9 mouse cellular contexts compared by ENCODE assay signal in the genomic region with DNA sequence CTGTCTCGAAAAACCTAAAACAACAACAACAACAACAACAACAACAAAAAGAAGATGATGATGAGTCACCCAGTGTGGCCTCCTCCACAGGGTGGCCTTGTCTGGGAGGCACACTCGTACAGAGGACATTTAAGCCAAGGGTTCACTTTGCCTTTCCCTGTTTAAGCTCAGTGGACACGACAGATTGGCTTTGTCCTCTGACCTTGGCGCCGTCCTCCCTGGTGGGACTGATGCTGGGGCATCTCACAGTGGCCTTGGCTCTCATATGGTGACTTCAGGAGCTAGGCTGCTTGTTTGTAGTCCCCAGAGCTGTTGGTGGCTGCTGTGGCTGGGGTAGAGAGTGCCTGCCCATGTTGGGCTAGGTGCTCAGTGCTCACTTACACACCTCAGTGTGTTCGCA. TPM values are rescaled to one million over a fixed set of nuclear protein-coding genes. Genes with fewer than 3 reads are reported as not detected.
DNase-seq lines count a peak whose midpoint lies in the region; ATAC-seq and TF ChIP-seq lines count a peak whose summit lies in the region.
"Had no signal": no experiment of that assay in that cellular context is flagged by ENCODE, and none has a peak within 500 bp of the region (broad histone marks: within the 10 kb centered on the region; RNA-seq: fewer than 3 reads in every experiment).

No protein-coding gene starts in this region.

- H3K4me3 ChIP-seq in heart, embryonic 11.5 days (ENCODE audit: low read depth, low read length), result no peak overlapping the region
- H3K4me3 ChIP-seq in heart, adult 2 months, result no peak overlapping the region
- no peak overlapping the region for H3K4me3 ChIP-seq in midbrain, embryonic 16.5 days (ENCODE audit: low read depth, low read length)
- H3K4me3 ChIP-seq in midbrain, embryonic 11.5 days (ENCODE audit: low read depth, low read length), result no peak overlapping the region
- no peak overlapping the region for H3K4me3 ChIP-seq in hindbrain, embryonic 16.5 days (ENCODE audit: low read length)

- H3K4me2 ChIP-seq in heart, embryonic 11.5 days, result no peak overlapping the region
- H3K4me2 ChIP-seq in midbrain, embryonic 16.5 days (ENCODE audit: low read length), result no peak overlapping the region
- H3K4me2 ChIP-seq in midbrain, embryonic 11.5 days, result no peak overlapping the region
- no peak overlapping the region for H3K4me2 ChIP-seq in hindbrain, embryonic 16.5 days (ENCODE audit: low read length)

- intact Hi-C loops in heart, adult 2 months (cut with DNase I), result no loop called here

- H3K27me3 ChIP-seq in heart, embryonic 11.5 days (ENCODE audit: control insufficient read depth, insufficient read depth, low read length), result no peaks in the 10 kb centered on the region
- no peaks in the 10 kb centered on the region for H3K27me3 ChIP-seq in heart, adult 2 months (ENCODE audit: control insufficient read depth, insufficient read depth, low read length)
- no peaks in the 10 kb centered on the region for H3K27me3 ChIP-seq in midbrain, embryonic 16.5 days (ENCODE audit: control insufficient read depth, insufficient read depth, low read depth, low read length)
- H3K27me3 ChIP-seq in midbrain, embryonic 11.5 days (ENCODE audit: control insufficient read depth, insufficient read depth, low read length), result no peaks in the 10 kb centered on the region
- H3K27me3 ChIP-seq in hindbrain, embryonic 16.5 days (replicated peaks; ENCODE audit: control insufficient read depth, insufficient read depth, low read length), result no peaks in the 10 kb centered on the region

- WGBS in heart, embryonic 11.5 days (ENCODE audit: insufficient replicate concordance), result 69% methylated on average over 6 of the region's 6 CpGs
- WGBS in heart, adult 2 months, result 75% methylated on average over 6 of the region's 6 CpGs
- 85% methylated on average over 6 of the region's 6 CpGs for WGBS in midbrain, embryonic 16.5 days
- WGBS in midbrain, embryonic 11.5 days, result 85% methylated on average over 6 of the region's 6 CpGs
- 81% methylated on average over 6 of the region's 6 CpGs for WGBS in hindbrain, embryonic 16.5 days

- peak overlapping the region; percentile 29; the same call in 1 of the 2 replicates for H3K27ac ChIP-seq in heart, embryonic 11.5 days (ENCODE audit: low read depth, low read length)
- no peak overlapping the region for H3K27ac ChIP-seq in heart, adult 2 months
- peak overlapping the region; percentile 56 for H3K27ac ChIP-seq in midbrain, embryonic 16.5 days (ENCODE audit: low read length)
- no peak overlapping the region for H3K27ac ChIP-seq in midbrain, embryonic 11.5 days (ENCODE audit: low read depth, low read length)
- H3K27ac ChIP-seq in hindbrain, embryonic 16.5 days (ENCODE audit: low read depth, low read length), result peak overlapping the region; percentile 64

- H3K9me3 ChIP-seq in heart, embryonic 11.5 days (replicated peaks; ENCODE audit: control insufficient read depth, low read length), result no peaks in the 10 kb centered on the region
- H3K9me3 ChIP-seq in midbrain, embryonic 16.5 days (replicated peaks; ENCODE audit: control insufficient read depth, low read length, poor library complexity, severe bottlenecking), result no peaks in the 10 kb centered on the region
- H3K9me3 ChIP-seq in midbrain, embryonic 11.5 days (ENCODE audit: control insufficient read depth, low read length), result no peaks in the 10 kb centered on the region
- H3K9me3 ChIP-seq in hindbrain, embryonic 16.5 days (ENCODE audit: control insufficient read depth, low read length), result no peaks in the 10 kb centered on the region

- ATAC-seq in heart, embryonic 11.5 days (replicated peaks; ENCODE audit: insufficient number of reproducible peaks, low FRiP score, low TSS enrichment), result no peak
- no peak for ATAC-seq in midbrain, embryonic 16.5 days
- no peak for ATAC-seq in midbrain, embryonic 11.5 days (ENCODE audit: low FRiP score)
- no peak for ATAC-seq in hindbrain, embryonic 16.5 days

- no peak for DNase-seq in heart, adult 2 months
- DNase-seq in midbrain, embryonic 11.5 days (ENCODE audit: low spot score, missing footprints), result no peak
- DNase-seq in urinary bladder, postnatal 25 days (ENCODE audit: low spot score), result no peak
- DNase-seq in spleen, postnatal 4 days (ENCODE audit: low spot score in 2 of 2), result no peak
- no peak for DNase-seq in left cerebral cortex, adult 18-20 months (ENCODE audit: low spot score in 2 of 2)
- DNase-seq: kidney, postnatal 10 days had no signal

- TF ChIP-seq POLR2A in heart, adult 2 months (IDR thresholded peaks at IDR 0.05; ENCODE audit: insufficient read depth, low read depth, low read length), result no peak

- no peak for TF ChIP-seq EP300 in heart, adult 2 months (IDR thresholded peaks at IDR 0.05; ENCODE audit: insufficient read depth, low read depth, low read length)

- TF ChIP-seq CTCF in heart, adult 2 months (IDR thresholded peaks at IDR 0.05), result no peak

- H3K36me3 ChIP-seq in heart, embryonic 11.5 days (ENCODE audit: control insufficient read depth, insufficient read depth, low read length), result no peaks in the 10 kb centered on the region; the same call in none of the 2 replicates
- no peaks in the 10 kb centered on the region for H3K36me3 ChIP-seq in heart, adult 2 months (ENCODE audit: control insufficient read depth, insufficient read depth, low read length)
- no peaks in the 10 kb centered on the region for H3K36me3 ChIP-seq in midbrain, embryonic 16.5 days (ENCODE audit: control insufficient read depth, insufficient read depth, low read length)
- H3K36me3 ChIP-seq in midbrain, embryonic 11.5 days (ENCODE audit: control insufficient read depth, insufficient read depth, low read length), result no peaks in the 10 kb centered on the region
- no peaks in the 10 kb centered on the region for H3K36me3 ChIP-seq in hindbrain, embryonic 16.5 days (ENCODE audit: control insufficient read depth, insufficient read depth, low read length)

- no peak overlapping the region for H3K9ac ChIP-seq in heart, embryonic 11.5 days (ENCODE audit: low read depth, low read length)
- no peak overlapping the region for H3K9ac ChIP-seq in heart, adult 2 months (ENCODE audit: low read depth, low read length)
- no peak overlapping the region for H3K9ac ChIP-seq in midbrain, embryonic 16.5 days (ENCODE audit: low read depth, low read length)
- H3K9ac ChIP-seq in midbrain, embryonic 11.5 days (ENCODE audit: low read length), result no peak overlapping the region
- no peak overlapping the region for H3K9ac ChIP-seq in hindbrain, embryonic 16.5 days (ENCODE audit: low read depth, low read length)

- H3K79me2 ChIP-seq in heart, adult 2 months (replicated peaks; ENCODE audit: control insufficient read depth, insufficient read depth, low read length), result peaks cover 2% of the 10 kb centered on the region

- peaks cover 31% of the 10 kb centered on the region for H3K4me1 ChIP-seq in heart, embryonic 11.5 days (ENCODE audit: control insufficient read depth, insufficient read depth, low read length)
- peaks cover 20% of the 10 kb centered on the region for H3K4me1 ChIP-seq in heart, adult 2 months (ENCODE audit: control insufficient read depth, insufficient read depth, low read length)
- 0 out of 2 replicates have a peak, but pooled peaks cover 6% of the 10 kb centered on the region for H3K4me1 ChIP-seq in midbrain, embryonic 16.5 days (ENCODE audit: control insufficient read depth, insufficient read depth, low read length)
- H3K4me1 ChIP-seq in midbrain, embryonic 11.5 days (ENCODE audit: control insufficient read depth, insufficient read depth, low read length), result no peaks in the 10 kb centered on the region
- peaks cover 10% of the 10 kb centered on the region for H3K4me1 ChIP-seq in hindbrain, embryonic 16.5 days (ENCODE audit: control insufficient read depth, insufficient read depth, low read depth, low read length)

RNA-seq across cellular contexts. Expression of gene Ppard, which starts 11.7 kb away (rescaled TPM):
- polyA plus RNA-seq in heart, embryonic 11.5 days (2014; fragmentation: Nextera tagmentation; extraction: Ambion mirVana), result 1.8 and 2.0 TPM in 2 replicates
- total RNA-seq in heart, adult 2 months (2021), result 10 to 100 TPM; 31.5 to 35.9 TPM
- 31.2 and 33.0 TPM in 2 replicates for polyA plus RNA-seq in heart, adult 2 months (2012; rRNA removed)
- polyA plus RNA-seq in midbrain, embryonic 16.5 days (2015; fragmentation: Nextera tagmentation; extraction: Ambion mirVana), result 1.2 and 1.6 TPM in 2 replicates
- 1.7 and 1.8 TPM in 2 replicates for polyA plus RNA-seq in midbrain, embryonic 11.5 days (2014; fragmentation: Nextera tagmentation; extraction: Ambion mirVana)
- polyA plus RNA-seq in hindbrain, embryonic 16.5 days (2015; fragmentation: Nextera tagmentation; extraction: Ambion mirVana), result 1.1 TPM in 2 replicates
- total RNA-seq in left cerebral cortex, adult 18-20 months (2021), result 10 to 100 TPM; 27.9 to 28.6 TPM

RNA-seq across cellular contexts. Expression of gene Def6, which starts 36.6 kb away (rescaled TPM):
- 2.6 and 2.8 TPM in 2 replicates for polyA plus RNA-seq in heart, embryonic 11.5 days (2014; fragmentation: Nextera tagmentation; extraction: Ambion mirVana)
- total RNA-seq in heart, adult 2 months (2021), result 1 to 10 TPM; 2.9 to 4.5 TPM
- 3.4 and 4.0 TPM in 2 replicates for polyA plus RNA-seq in heart, adult 2 months (2012; rRNA removed)
- 6.1 and 6.8 TPM in 2 replicates for polyA plus RNA-seq in midbrain, embryonic 16.5 days (2015; fragmentation: Nextera tagmentation; extraction: Ambion mirVana)
- polyA plus RNA-seq in midbrain, embryonic 11.5 days (2014; fragmentation: Nextera tagmentation; extraction: Ambion mirVana), result 1.7 and 1.8 TPM in 2 replicates
- polyA plus RNA-seq in hindbrain, embryonic 16.5 days (2015; fragmentation: Nextera tagmentation; extraction: Ambion mirVana), result 5.8 and 7.0 TPM in 2 replicates
- 1 to 10 TPM; 3.1 to 4.1 TPM for total RNA-seq in left cerebral cortex, adult 18-20 months (2021)

Comparison
In these comparisons a context has a peak if more than half of its experiments do, and no peak if none do; other contexts are left out.
1. H3K27ac ChIP-seq: peak in heart, embryonic 11.5 days (single experiment), midbrain, embryonic 16.5 days (single experiment) and hindbrain, embryonic 16.5 days (single experiment); none in heart, adult 2 months (single experiment) and midbrain, embryonic 11.5 days (single experiment).
2. RNA of gene Ppard, which starts 11.7 kb away (polyA plus RNA-seq): 31.2 to 33.0 TPM in heart, adult 2 months; 1.8 to 2.0 TPM in heart, embryonic 11.5 days, 1.7 to 1.8 TPM in midbrain, embryonic 11.5 days, 1.2 to 1.6 TPM in midbrain, embryonic 16.5 days and 1.1 TPM in hindbrain, embryonic 16.5 days; every median in the first group is over 10 times any median in the second.